Mouse (Mus musculus) limb, embryonic 14.5 days (tissue): Measurements from ENCODE around the gene Myo1f. TPM values are rescaled to one million over a fixed set of nuclear protein-coding genes. Genes with fewer than 3 reads are reported as not detected.
"Not testable (repeated sequence)": the region's sequence is repeated elsewhere in the genome, so short reads cannot be mapped to it uniquely, and the experiment has no call there.

ENCODE experiments used
- ATAC-seq: fragments of 200-750 bp; cut with Nextera tagmentation; 2 replicates; pipeline ENCODE4 v1.8.0; 2017; ENCODE audit warnings: low read depth, moderate number of reproducible peaks, moderate TSS enrichment; ENCODE audit not compliant: low FRiP score
- DNase-seq: peaks from one replicate; pipeline ENCODE4 v3.0.0-alpha.2; 2015; ENCODE audit warnings: low spot score
- H3K27ac ChIP-seq: fragments of 300-500 bp; sonication (generic); replicated peaks from 2 replicates; pipeline ENCODE4 v1.5.1; 2014; ENCODE audit warnings: low read depth, mild to moderate bottlenecking, low read length, moderate library complexity, mixed read lengths
- H3K27me3 ChIP-seq: fragments of 300-500 bp; sonication (generic); 2 replicates; pipeline ENCODE4 v1.6.1; 2014; ENCODE audit warnings: low read length, mixed read lengths; ENCODE audit not compliant: control insufficient read depth, insufficient read depth
- H3K36me3 ChIP-seq: fragments of 300-500 bp; sonication (generic); 2 replicates; pipeline ENCODE4 v1.6.1; 2014; ENCODE audit warnings: mild to moderate bottlenecking, low read length, moderate library complexity, mixed read lengths; ENCODE audit not compliant: control insufficient read depth, insufficient read depth
- H3K4me1 ChIP-seq: fragments of 300-500 bp; sonication (generic); 2 replicates; pipeline ENCODE4 v1.6.1; 2014; ENCODE audit warnings: antibody characterized with exemption, low read length, mixed read lengths; ENCODE audit not compliant: control insufficient read depth, insufficient read depth
- H3K4me2 ChIP-seq: fragments of 300-500 bp; sonication (generic); replicated peaks from 2 replicates; pipeline ENCODE4 v1.6.1; 2014; ENCODE audit warnings: low read depth, mild to moderate bottlenecking, low read length, moderate library complexity; ENCODE audit not compliant: severe bottlenecking
- H3K4me3 ChIP-seq: fragments of 300-500 bp; sonication (generic); replicated peaks from 2 replicates; pipeline ENCODE4 v1.5.1; 2014; ENCODE audit warnings: low read length
- H3K9ac ChIP-seq: fragments of 300-500 bp; sonication (generic); 2 replicates; pipeline ENCODE4 v1.6.1; 2014; ENCODE audit warnings: mild to moderate bottlenecking, low read depth, low read length, moderate library complexity; ENCODE audit not compliant: severe bottlenecking
- H3K9me3 ChIP-seq: fragments of 300-500 bp; sonication (generic); 2 replicates; pipeline ENCODE4 v1.6.1; 2016; ENCODE audit warnings: low read length; ENCODE audit not compliant: control insufficient read depth
- POLR2A ChIP-seq: fragments of 200-500 bp; IDR thresholded peaks from 2 replicates; pipeline ENCODE4 v1.8.0; 2012; ENCODE audit warnings: inconsistent platforms, mild to moderate bottlenecking, moderate library complexity, borderline replicate concordance; ENCODE audit not compliant: insufficient read depth, insufficient read length; ENCODE audit errors: extremely low read depth
- WGBS: fragments of 180-500 bp; shearing (Covaris S2); extraction: QIAGEN DNeasy Blood & Tissue Kit; methylation state at CpG from one replicate; pipeline ENCODE4 v1.1.7; 2014; 5-methylcytosine and 5-hydroxymethylcytosine counted together
- polyA plus RNA-seq, 2 experiments: library from polyadenylated mRNA; depleted of rRNA in 1 of 2; stranded (reverse) in 1 of 2; unstranded in 1 of 2; fragments of >200 nt; fragmentation: Nextera tagmentation in 1 of 2; extraction: Ambion mirVana in 1 of 2; gene quantifications; 2 replicates each; pipeline versions ENCODE4 v1.2.1 to v1.2.3; 2012 to 2014

The Myo1f gene
- polyA plus RNA-seq, 2 experiments = 3.5 to 5.0 TPM

GRCm38 (mm10) chr17:33600831-33601230, 45.3 kb downstream of the Myo1f start:
- DNase-seq = no peak
- no peaks in the 10 kb centered on the region for H3K36me3 ChIP-seq
- WGBS = 78% methylated on average over 3 of the region's 3 CpGs
- H3K4me2 ChIP-seq = no peak overlapping the region
- no peaks in the 10 kb centered on the region for H3K27me3 ChIP-seq
- H3K9me3 ChIP-seq = 0 out of 2 replicates have a peak, but pooled peaks cover 3% of the 10 kb centered on the region
- no peak overlapping the region for H3K4me3 ChIP-seq
- H3K27ac ChIP-seq = no peak overlapping the region
- no peaks in the 10 kb centered on the region for H3K4me1 ChIP-seq
- TF ChIP-seq POLR2A = no peak
- no peak overlapping the region for H3K9ac ChIP-seq
- ATAC-seq = no peak

GRCm38 (mm10) chr17:33601947-33602346, 46.4 kb downstream of the Myo1f start:
- Histone ChIP-seq H3K9me3 (0 out of 2 replicates have a peak, but pooled peaks cover 3% of the 10 kb centered on the region), H3K4me2 (no peak overlapping the region), H3K36me3 (no peaks in the 10 kb centered on the region), H3K27me3 (no peaks in the 10 kb centered on the region), H3K4me3 (no peak overlapping the region), H3K27ac (no peak overlapping the region), H3K4me1 (no peaks in the 10 kb centered on the region), H3K9ac (no peak overlapping the region)
- no peak for DNase-seq
- no peak for TF ChIP-seq POLR2A
- no peak for ATAC-seq
- 87% methylated on average over 12 of the region's 12 CpGs for WGBS

DNA sequence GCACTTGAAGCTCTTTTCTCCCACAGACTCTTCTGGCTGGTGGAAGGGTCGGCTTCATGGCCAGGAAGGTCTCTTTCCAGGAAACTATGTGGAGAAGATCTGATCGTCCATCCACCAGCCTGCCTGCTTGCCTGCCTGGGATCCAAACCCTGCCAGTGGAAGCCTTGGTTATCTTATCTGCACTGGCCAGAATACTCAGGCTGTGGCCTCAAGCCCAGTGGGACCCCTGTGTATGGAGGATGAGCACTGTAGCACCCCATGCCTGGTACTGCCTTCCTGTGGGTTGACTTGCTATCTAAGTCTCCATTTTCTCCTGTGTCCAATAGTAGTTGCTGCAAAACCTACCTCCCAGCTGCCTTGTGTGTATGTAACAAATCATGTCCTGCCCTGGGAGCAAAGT, 51.8 kb downstream of the Myo1f start:
- WGBS = 86% methylated on average over 2 of the region's 2 CpGs
- Histone ChIP-seq H3K9ac (no peak overlapping the region), H3K4me2 (no peak overlapping the region), H3K27me3 (no peaks in the 10 kb centered on the region), H3K9me3 (no peaks in the 10 kb centered on the region), H3K4me1 (no peaks in the 10 kb centered on the region), H3K4me3 (no peak overlapping the region), H3K36me3 (no peaks in the 10 kb centered on the region), H3K27ac (no peak overlapping the region)
- DNase-seq = no peak
- no peak for TF ChIP-seq POLR2A
- no peak for ATAC-seq

- ATAC-seq = no peak
- TF ChIP-seq POLR2A = no peak
- no peaks in the 10 kb centered on the region for H3K36me3 ChIP-seq
- H3K4me2 ChIP-seq = no peak overlapping the region
- no peak overlapping the region for H3K9ac ChIP-seq
- H3K27me3 ChIP-seq = no peaks in the 10 kb centered on the region
- H3K4me3 ChIP-seq = no peak overlapping the region
- no peaks in the 10 kb centered on the region for H3K9me3 ChIP-seq
- no peak for DNase-seq
- no peak overlapping the region for H3K27ac ChIP-seq
- WGBS = 85% methylated on average over 7 of the region's 7 CpGs
- H3K4me1 ChIP-seq = no peaks in the 10 kb centered on the region
These were observed 55.0 kb downstream of the Myo1f start for GRCm38 (mm10) chr17:33610548-33610947.

DNA sequence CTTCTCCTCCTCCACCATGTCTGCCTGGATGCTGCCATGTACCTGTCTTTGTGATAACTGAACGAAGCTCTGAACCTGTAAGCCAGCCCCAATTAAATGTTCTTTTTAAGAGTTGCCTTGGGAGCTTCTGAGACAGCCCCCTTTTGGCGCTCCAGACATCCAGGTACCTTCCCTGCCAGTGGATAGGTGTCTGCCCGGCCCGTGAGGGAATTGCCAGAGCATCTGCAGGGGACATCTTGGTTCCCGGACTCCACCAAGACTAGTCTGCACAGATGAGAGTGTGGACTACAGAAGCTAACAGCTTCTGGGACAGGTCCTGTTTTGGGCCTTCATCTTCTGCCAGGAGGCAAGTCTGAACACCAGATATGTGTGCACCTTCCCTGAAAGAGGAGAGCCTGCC, 58.2 kb downstream of the Myo1f start:
- WGBS = 88% methylated on average over 5 of the region's 5 CpGs
- not testable (repeated sequence) for H3K4me2 ChIP-seq, H3K4me1 ChIP-seq, H3K9me3 ChIP-seq, ATAC-seq, H3K4me3 ChIP-seq, H3K27ac ChIP-seq, H3K36me3 ChIP-seq, H3K9ac ChIP-seq, DNase-seq, H3K27me3 ChIP-seq

DNA sequence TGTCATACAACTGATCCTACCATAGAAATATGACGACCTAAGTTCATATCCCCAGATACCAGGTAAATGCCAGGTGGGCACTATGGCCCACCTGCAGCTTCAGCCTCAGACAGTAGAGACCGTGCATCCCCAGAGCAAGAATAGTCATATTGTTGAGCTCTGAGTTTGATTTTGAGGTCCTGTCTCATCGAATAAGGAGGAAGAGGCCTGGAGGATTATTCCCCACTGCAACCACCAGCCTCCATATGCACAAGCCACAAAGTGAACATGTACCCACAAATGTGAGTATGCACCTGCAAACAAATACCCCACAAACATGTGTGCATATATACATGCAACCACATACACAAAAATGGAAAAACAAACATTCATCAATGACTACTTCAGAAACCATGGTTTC, 71.8 kb downstream of the Myo1f start:
- H3K4me3 ChIP-seq = no peak overlapping the region
- H3K4me1 ChIP-seq = peaks cover 12% of the 10 kb centered on the region
- H3K36me3 ChIP-seq = peaks cover 18% of the 10 kb centered on the region
- no peaks in the 10 kb centered on the region for H3K27me3 ChIP-seq
- DNase-seq (no peak), ATAC-seq (no peak)
- no peaks in the 10 kb centered on the region for H3K9me3 ChIP-seq
- no peak overlapping the region for H3K27ac ChIP-seq
- 94% methylated on average over 3 of the region's 3 CpGs for WGBS
- no peak overlapping the region for H3K9ac ChIP-seq
- H3K4me2 ChIP-seq = no peak overlapping the region
- TF ChIP-seq POLR2A = no peak
